In genomic region chr8:30863017-30863416, GRCm38 (mm10) we compare ENCODE assay signal across 11 mouse cellular contexts.
A peak's percentile ranks its signal among the peaks of the same experiment; 100 is the strongest.
DNase-seq lines count a peak whose midpoint lies in the region; ATAC-seq and TF ChIP-seq lines count a peak whose summit lies in the region.
"Had no signal": no experiment of that assay in that cellular context is flagged by ENCODE, and none has a peak within 500 bp of the region (broad histone marks: within the 10 kb centered on the region; RNA-seq: fewer than 3 reads in every experiment).

No protein-coding gene starts in this region.

- no peaks in the 10 kb centered on the region for H3K36me3 ChIP-seq in forebrain, postnatal 0 days (ENCODE audit: insufficient read depth)
- no peaks in the 10 kb centered on the region for H3K36me3 ChIP-seq in midbrain, embryonic 14.5 days (ENCODE audit: control insufficient read depth, insufficient read depth, low read length)
- H3K36me3 ChIP-seq in intestine, embryonic 16.5 days (ENCODE audit: control insufficient read depth, insufficient read depth, low read length) = no peaks in the 10 kb centered on the region
- H3K36me3 ChIP-seq: heart, embryonic 10.5 days had no signal

- no peak for TF ChIP-seq CTCF in layer of hippocampus, adult 2 months (conservative IDR thresholded peaks at IDR 0.05)
- TF ChIP-seq CTCF in forebrain, postnatal 0 days (IDR thresholded peaks at IDR 0.05; ENCODE audit: low read depth) = no peak

- ATAC-seq in forebrain, postnatal 0 days = peak; percentile 58
- ATAC-seq in midbrain, embryonic 14.5 days (ENCODE audit: low FRiP score, low TSS enrichment) = no peak; the same call in 1 of the 2 replicates
- no peak for ATAC-seq in intestine, embryonic 16.5 days

- no peak overlapping the region for H3K4me3 ChIP-seq in layer of hippocampus, adult 2 months
- no peak overlapping the region for H3K4me3 ChIP-seq in forebrain, postnatal 0 days (ENCODE audit: low read depth, low read length)
- H3K4me3 ChIP-seq in midbrain, embryonic 14.5 days (replicated peaks; ENCODE audit: low read depth, low read length) = no peak overlapping the region
- no peak overlapping the region for H3K4me3 ChIP-seq in intestine, embryonic 16.5 days (ENCODE audit: low read length)
- H3K4me3 ChIP-seq: heart, embryonic 10.5 days had no signal

- no peak overlapping the region for H3K4me2 ChIP-seq in forebrain, postnatal 0 days (ENCODE audit: low read depth)
- no peak overlapping the region for H3K4me2 ChIP-seq in midbrain, embryonic 14.5 days (ENCODE audit: low read length)
- no peak overlapping the region for H3K4me2 ChIP-seq in intestine, embryonic 16.5 days (ENCODE audit: low read depth, low read length)

- no peaks in the 10 kb centered on the region for H3K4me1 ChIP-seq in forebrain, postnatal 0 days (ENCODE audit: insufficient read depth)
- H3K4me1 ChIP-seq in midbrain, embryonic 14.5 days (ENCODE audit: control insufficient read depth, insufficient read depth, low read length) = 0 out of 2 replicates have a peak, but pooled peaks cover 3% of the 10 kb centered on the region
- no peaks in the 10 kb centered on the region for H3K4me1 ChIP-seq in intestine, embryonic 16.5 days (ENCODE audit: control insufficient read depth, insufficient read depth, low read length)
- H3K4me1 ChIP-seq: heart, embryonic 10.5 days had no signal

- H3K9me3 ChIP-seq in forebrain, postnatal 0 days (ENCODE audit: low read length) = no peaks in the 10 kb centered on the region
- H3K9me3 ChIP-seq in midbrain, embryonic 14.5 days (ENCODE audit: control insufficient read depth, low read length) = no peaks in the 10 kb centered on the region
- no peaks in the 10 kb centered on the region for H3K9me3 ChIP-seq in intestine, embryonic 16.5 days (ENCODE audit: control insufficient read depth, low read length)
- H3K9me3 ChIP-seq: heart, embryonic 10.5 days had no signal

- WGBS in forebrain, postnatal 0 days = 12% methylated on average over 4 of the region's 4 CpGs
- 11% methylated on average over 4 of the region's 4 CpGs for WGBS in midbrain, embryonic 14.5 days
- 49% methylated on average over 4 of the region's 4 CpGs for WGBS in intestine, embryonic 16.5 days

- no peak overlapping the region for H3K9ac ChIP-seq in forebrain, postnatal 0 days
- H3K9ac ChIP-seq in midbrain, embryonic 14.5 days (replicated peaks; ENCODE audit: low read length) = no peak overlapping the region
- no peak overlapping the region for H3K9ac ChIP-seq in intestine, embryonic 16.5 days (ENCODE audit: low read depth, low read length)

- H3K27me3 ChIP-seq in forebrain, postnatal 0 days (ENCODE audit: insufficient read depth, low read length) = no peaks in the 10 kb centered on the region
- no peaks in the 10 kb centered on the region for H3K27me3 ChIP-seq in midbrain, embryonic 14.5 days (ENCODE audit: control insufficient read depth, insufficient read depth, low read length)
- H3K27me3 ChIP-seq in intestine, embryonic 16.5 days (replicated peaks; ENCODE audit: control insufficient read depth, insufficient read depth, low read length) = no peaks in the 10 kb centered on the region

- peak overlapping the region; percentile 77 for H3K27ac ChIP-seq in layer of hippocampus, adult 2 months
- H3K27ac ChIP-seq in forebrain, postnatal 0 days (ENCODE audit: low read depth, low read length) = no peak overlapping the region
- no peak overlapping the region for H3K27ac ChIP-seq in midbrain, embryonic 14.5 days (replicated peaks; ENCODE audit: low read depth, low read length)
- no peak overlapping the region for H3K27ac ChIP-seq in intestine, embryonic 16.5 days (ENCODE audit: low read length)
- H3K27ac ChIP-seq: heart, embryonic 10.5 days had no signal

- peak in 1 of 2 experiments; percentile 29 for DNase-seq in layer of hippocampus, adult 2 months (ENCODE audit: low spot score in 2 of 2)
- no peak for DNase-seq in layer of hippocampus, postnatal 25 days (ENCODE audit: extremely low spot score in 1 of 2, low spot score in 1 of 2)
- DNase-seq in embryo, embryonic 10.5 days (ENCODE audit: low spot score) = peak; percentile 34
- peak; percentile 7 for DNase-seq in forebrain, postnatal 0 days
- DNase-seq in midbrain, embryonic 14.5 days = peak; percentile 47
- DNase-seq in spleen, postnatal 14 days (ENCODE audit: low spot score in 2 of 2) = no peak
- no peak for DNase-seq in thymus, postnatal 4 days
- DNase-seq: kidney, postnatal 14 days; lung, adult 2 months had no signal

Comparison
In these comparisons a context has a peak if more than half of its experiments do, and no peak if none do; other contexts are left out.
1. DNase-seq: peak in embryo, embryonic 10.5 days (single experiment), forebrain, postnatal 0 days (single experiment) and midbrain, embryonic 14.5 days (single experiment); none in layer of hippocampus, postnatal 25 days (0 of 2), spleen, postnatal 14 days (0 of 2) and thymus, postnatal 4 days (single experiment).